Mouse (Mus musculus) spleen, postnatal 14 days (tissue): ENCODE results near the gene Stxbp3.
A peak's percentile ranks its signal among the peaks of the same experiment; 100 is the strongest.
"Not testable (repeated sequence)": the region's sequence is repeated elsewhere in the genome, so short reads cannot be mapped to it uniquely, and the experiment has no call there.

Experiments used
- DNase-seq, 2 experiments: peaks; one replicate each; pipeline ENCODE4 v3.0.0; 2021 to 2022; ENCODE audit warnings: low spot score in 2 of 2

The Stxbp3 gene

GRCm38 (mm10) chr3:108840000-108840715 is at the start of gene Stxbp3:
Stxbp3 (minus strand) TSS chr3:108840526.
- DNase-seq, result peak; percentile 99

GRCm38 (mm10) chr3:108889908-108890307 is 49.6 kb upstream of the Stxbp3 start, which contains the start of gene Fndc7:
Fndc7 (minus strand) TSS chr3:108890008.
- DNase-seq, result no peak

- no peak for DNase-seq
Measured at GRCm38 (mm10) chr3:108887618-108887975, 47.3 kb upstream of the Stxbp3 start.

- no peak for DNase-seq
Measured at GRCm38 (mm10) chr3:108886934-108887617, 46.8 kb upstream of the Stxbp3 start.

- DNase-seq, result no peak
Measured at GRCm38 (mm10) chr3:108885686-108886530, 45.6 kb upstream of the Stxbp3 start.

- DNase-seq, result no peak
Measured at GRCm38 (mm10) chr3:108884706-108885289, 44.5 kb upstream of the Stxbp3 start.

GRCm38 (mm10) chr3:108883067-108883466 is 42.7 kb upstream of the Stxbp3 start:
- DNase-seq, result no peak

- not testable (repeated sequence) for DNase-seq
Measured at GRCm38 (mm10) chr3:108881873-108882272, 41.5 kb upstream of the Stxbp3 start.

- peak in 1 of 2 experiments; percentile 12 for DNase-seq
Measured at GRCm38 (mm10) chr3:108880544-108881507, 40.5 kb upstream of the Stxbp3 start.

GRCm38 (mm10) chr3:108879836-108880435 is 39.6 kb upstream of the Stxbp3 start:
- no peak for DNase-seq

GRCm38 (mm10) chr3:108879129-108879528 is 38.8 kb upstream of the Stxbp3 start:
- DNase-seq, result no peak

GRCm38 (mm10) chr3:108870631-108871030 is 30.3 kb upstream of the Stxbp3 start:
- no peak for DNase-seq

- no peak for DNase-seq
Measured at GRCm38 (mm10) chr3:108867449-108867848, 27.1 kb upstream of the Stxbp3 start.

GRCm38 (mm10) chr3:108865676-108866075 is 25.4 kb upstream of the Stxbp3 start:
- DNase-seq, result no peak

GRCm38 (mm10) chr3:108865129-108865528 is 24.8 kb upstream of the Stxbp3 start:
- no peak for DNase-seq

- DNase-seq, result no peak
Measured at GRCm38 (mm10) chr3:108863091-108863490, 22.8 kb upstream of the Stxbp3 start.

- not testable (repeated sequence) for DNase-seq
Measured at GRCm38 (mm10) chr3:108862282-108862681, 22.0 kb upstream of the Stxbp3 start.

- DNase-seq, result no peak
Measured at GRCm38 (mm10) chr3:108860786-108861185, 20.5 kb upstream of the Stxbp3 start.

- no peak for DNase-seq
Measured at GRCm38 (mm10) chr3:108858231-108858770, 18.0 kb upstream of the Stxbp3 start.

GRCm38 (mm10) chr3:108857714-108858113 is 17.4 kb upstream of the Stxbp3 start:
- DNase-seq, result no peak
